Mouse (Mus musculus) liver, postnatal 0 days (tissue): ENCODE results near the gene Pmepa1. TPM values are rescaled to one million over a fixed set of nuclear protein-coding genes. Genes with fewer than 3 reads are reported as not detected.

Source experiments
- ATAC-seq: fragments of 200-750 bp; cut with Nextera tagmentation; 2 replicates; pipeline ENCODE4 v1.8.0; 2017; ENCODE audit warnings: mild to moderate bottlenecking, moderate library complexity
- DNase-seq: peaks from one replicate; pipeline ENCODE4 v3.0.0-alpha.2; 2016
- H3K27ac ChIP-seq: fragments of 300-500 bp; sonication (generic); 2 replicates; pipeline ENCODE4 v1.5.1; 2014; ENCODE audit warnings: antibody characterized with exemption, moderate library complexity, mild to moderate bottlenecking, low read depth
- H3K27me3 ChIP-seq: fragments of 300-500 bp; sonication (generic); 2 replicates; pipeline ENCODE4 v1.6.1; 2014; ENCODE audit warnings: low read length, control low read depth, mixed read lengths; ENCODE audit not compliant: insufficient read depth
- H3K36me3 ChIP-seq: fragments of 300-500 bp; sonication (generic); replicated peaks from 2 replicates; pipeline ENCODE4 v1.6.1; 2014; ENCODE audit warnings: mild to moderate bottlenecking, control low read depth, low read length, moderate library complexity, mixed read lengths; ENCODE audit not compliant: insufficient read depth
- H3K4me1 ChIP-seq: fragments of 300-500 bp; sonication (generic); 2 replicates; pipeline ENCODE4 v1.6.1; 2014; ENCODE audit warnings: antibody characterized with exemption, mild to moderate bottlenecking, control low read depth; ENCODE audit not compliant: insufficient read depth
- H3K4me2 ChIP-seq: fragments of 300-500 bp; sonication (generic); 2 replicates; pipeline ENCODE4 v1.6.1; 2014; ENCODE audit warnings: low read depth, mild to moderate bottlenecking, low read length, moderate library complexity, mixed read lengths
- H3K4me3 ChIP-seq: fragments of 300-500 bp; sonication (generic); 2 replicates; pipeline ENCODE4 v1.5.1; 2014; ENCODE audit warnings: low read depth, low read length
- H3K9ac ChIP-seq: fragments of 300-500 bp; sonication (generic); replicated peaks from 2 replicates; pipeline ENCODE4 v1.6.1; 2014; ENCODE audit warnings: mild to moderate bottlenecking, moderate library complexity
- H3K9me3 ChIP-seq: fragments of 300-500 bp; sonication (generic); 2 replicates; pipeline ENCODE4 v1.6.1; 2016; ENCODE audit warnings: mild to moderate bottlenecking, control low read depth, low read length, mixed read lengths
- CTCF ChIP-seq: sonication (generic); IDR thresholded peaks from 2 replicates; pipeline ENCODE4 v1.5.1; 2016; ENCODE audit warnings: antibody characterized with exemption, low read depth
- EP300 ChIP-seq: IDR thresholded peaks from 2 replicates; pipeline ENCODE4 v1.6.1; 2016; ENCODE audit warnings: antibody characterized with exemption, low read depth, mild to moderate bottlenecking
- WGBS: fragments of 180-500 bp; shearing (Covaris S2); extraction: QIAGEN DNeasy Blood & Tissue Kit; methylation state at CpG from one replicate; pipeline ENCODE4 v1.1.7; 2014; ENCODE audit not compliant: insufficient replicate concordance; 5-methylcytosine and 5-hydroxymethylcytosine counted together
- polyA plus RNA-seq: library from polyadenylated mRNA; unstranded; fragments of >200 nt; fragmentation: Nextera tagmentation; extraction: Ambion mirVana; gene quantifications from 2 replicates; pipeline ENCODE4 v1.2.1, GENCODE M21; 2015

Gene Pmepa1
- polyA plus RNA-seq, 1 experiment from 2014 or later = 0.36 TPM

- WGBS = 47% methylated on average over 11 of the region's 11 CpGs
These were observed 57.8 kb downstream of the Pmepa1 start, which contains the start of gene Zbp1 for GRCm38 (mm10) chr2:173218416-173219141. Gene Zbp1, minus strand, starts transcription at chr2:173218923.

GRCm38 (mm10) chr2:173217763-173218258 lies 58.5 kb downstream of the Pmepa1 start:
- DNase-seq (peak; percentile 12), ATAC-seq (0 out of 2 replicates have a peak, but pooled peaks have one; percentile 33)
- 78% methylated on average over 5 of the region's 5 CpGs for WGBS
- Histone ChIP-seq H3K27me3 (no peaks in the 10 kb centered on the region), H3K27ac (no peak overlapping the region), H3K4me1 (peaks cover 14% of the 10 kb centered on the region), H3K36me3 (no peaks in the 10 kb centered on the region), H3K9ac (no peak overlapping the region), H3K4me3 (no peak overlapping the region), H3K4me2 (peak overlapping the region; percentile 26; the same call in 1 of the 2 replicates), H3K9me3 (no peaks in the 10 kb centered on the region)
- TF ChIP-seq CTCF (no peak), EP300 (no peak)

More at GRCm38 (mm10) chr2:173218416-173219141, 57.8 kb downstream of the Pmepa1 start, which contains the start of gene Zbp1:
- Histone ChIP-seq H3K4me2 (peak within 1 kb of the TSS; percentile 36), H3K4me1 (peaks cover 14% of the 10 kb centered on the region), H3K27me3 (no peaks in the 10 kb centered on the region), H3K9me3 (no peaks in the 10 kb centered on the region), H3K9ac (no peak within 1 kb of the TSS), H3K4me3 (no peak within 1 kb of the TSS; the same call in 1 of the 2 replicates), H3K36me3 (no peaks in the 10 kb centered on the region), H3K27ac (peak within 1 kb of the TSS; percentile 55; the same call in 1 of the 2 replicates)
- ATAC-seq (peak; percentile 57), DNase-seq (peak; percentile 36)
- TF ChIP-seq EP300 = no peak
- no peak for TF ChIP-seq CTCF

GRCm38 (mm10) chr2:173217246-173217645 lies 59.1 kb downstream of the Pmepa1 start:
- Histone ChIP-seq H3K27ac (no peak overlapping the region), H3K27me3 (no peaks in the 10 kb centered on the region), H3K9ac (no peak overlapping the region), H3K4me3 (no peak overlapping the region), H3K4me1 (peaks cover 14% of the 10 kb centered on the region), H3K4me2 (peak overlapping the region; percentile 26; the same call in 1 of the 2 replicates), H3K36me3 (no peaks in the 10 kb centered on the region), H3K9me3 (no peaks in the 10 kb centered on the region)
- ATAC-seq = no peak
- whole genome bisulfite sequencing = 48% methylated on average over 3 of the region's 3 CpGs
- DNase-seq = peak; percentile 7
- TF ChIP-seq CTCF (no peak), EP300 (no peak)

GRCm38 (mm10) chr2:173216840-173217239 lies 59.5 kb downstream of the Pmepa1 start:
- Histone ChIP-seq H3K9me3 (no peaks in the 10 kb centered on the region), H3K4me1 (peaks cover 14% of the 10 kb centered on the region), H3K4me2 (no peak overlapping the region), H3K9ac (no peak overlapping the region), H3K27ac (no peak overlapping the region), H3K4me3 (no peak overlapping the region), H3K36me3 (no peaks in the 10 kb centered on the region), H3K27me3 (no peaks in the 10 kb centered on the region)
- ATAC-seq = no peak
- peak; percentile 11 for DNase-seq
- TF ChIP-seq CTCF = no peak
- no peak for TF ChIP-seq EP300
- WGBS = 79% methylated on average over 7 of the region's 7 CpGs

- Histone ChIP-seq H3K36me3 (no peaks in the 10 kb centered on the region), H3K9ac (no peak overlapping the region), H3K4me1 (no peaks in the 10 kb centered on the region), H3K9me3 (no peaks in the 10 kb centered on the region), H3K4me3 (no peak overlapping the region), H3K27ac (no peak overlapping the region), H3K27me3 (no peaks in the 10 kb centered on the region), H3K4me2 (no peak overlapping the region)
- TF ChIP-seq EP300 (no peak), CTCF (no peak)
- ATAC-seq (no peak), DNase-seq (peak; percentile 8)
- WGBS = 70% methylated on average over 4 of the region's 4 CpGs
These were observed 64.1 kb downstream of the Pmepa1 start for GRCm38 (mm10) chr2:173212227-173212626.

- no peak for ATAC-seq
- H3K36me3 ChIP-seq = no peaks in the 10 kb centered on the region
- H3K4me3 ChIP-seq = no peak overlapping the region
- DNase-seq = peak; percentile 11
- H3K4me1 ChIP-seq = no peaks in the 10 kb centered on the region
- no peak overlapping the region for H3K9ac ChIP-seq
- no peak overlapping the region for H3K27ac ChIP-seq
- H3K27me3 ChIP-seq = no peaks in the 10 kb centered on the region
- H3K9me3 ChIP-seq = no peaks in the 10 kb centered on the region
- no peak for TF ChIP-seq EP300
- no peak for TF ChIP-seq CTCF
- H3K4me2 ChIP-seq = no peak overlapping the region
- WGBS = 83% methylated on average over 7 of the region's 7 CpGs
These were observed 67.1 kb downstream of the Pmepa1 start for GRCm38 (mm10) chr2:173209091-173209815.
